Mouse (Mus musculus) hindbrain, embryonic 11.5 days (tissue): ENCODE measurements around the gene Guca1b. TPM values are rescaled to one million over a fixed set of nuclear protein-coding genes. Genes with fewer than 3 reads are reported as not detected.
"Not testable (repeated sequence)": the region's sequence is repeated elsewhere in the genome, so short reads cannot be mapped to it uniquely, and the experiment has no call there.

Source experiments
- ATAC-seq: fragments of 200-750 bp; cut with Nextera tagmentation; 2 replicates; pipeline ENCODE4 v1.8.0; 2017; ENCODE audit warnings: mild to moderate bottlenecking, moderate TSS enrichment, moderate library complexity; ENCODE audit not compliant: low FRiP score
- DNase-seq: peaks from one replicate; pipeline ENCODE4 v3.0.0-alpha.2; 2015; ENCODE audit warnings: low spot score
- H3K27ac ChIP-seq: fragments of 300-500 bp; sonication (generic); 2 replicates; pipeline ENCODE4 v1.5.1; 2014; ENCODE audit warnings: mild to moderate bottlenecking, low read depth, low read length
- H3K27me3 ChIP-seq: fragments of 300-500 bp; sonication (generic); 2 replicates; pipeline ENCODE4 v1.6.1; 2014; ENCODE audit warnings: mild to moderate bottlenecking, low read length, moderate library complexity, mixed read lengths; ENCODE audit not compliant: control insufficient read depth, insufficient read depth
- H3K36me3 ChIP-seq: fragments of 300-500 bp; sonication (generic); 2 replicates; pipeline ENCODE4 v1.6.1; 2014; ENCODE audit warnings: mild to moderate bottlenecking, low read length, moderate library complexity, mixed read lengths; ENCODE audit not compliant: control insufficient read depth, insufficient read depth
- H3K4me1 ChIP-seq: fragments of 300-500 bp; sonication (generic); replicated peaks from 2 replicates; pipeline ENCODE4 v1.6.1; 2014; ENCODE audit warnings: low read length, mixed read lengths; ENCODE audit not compliant: control insufficient read depth, insufficient read depth
- H3K4me2 ChIP-seq: fragments of 300-500 bp; sonication (generic); replicated peaks from 2 replicates; pipeline ENCODE4 v1.6.1; 2014; ENCODE audit warnings: mild to moderate bottlenecking, low read depth, low read length
- H3K4me3 ChIP-seq: fragments of 300-500 bp; sonication (generic); 2 replicates; pipeline ENCODE4 v1.5.1; 2014; ENCODE audit warnings: low read depth, low read length
- H3K9ac ChIP-seq: fragments of 300-500 bp; sonication (generic); 2 replicates; pipeline ENCODE4 v1.6.1; 2014; ENCODE audit warnings: low read depth, low read length
- H3K9me3 ChIP-seq: fragments of 300-500 bp; sonication (generic); 2 replicates; pipeline ENCODE4 v1.6.1; 2016; ENCODE audit warnings: low read length; ENCODE audit not compliant: control insufficient read depth
- WGBS: fragments of 180-500 bp; shearing (Covaris S2); extraction: QIAGEN DNeasy Blood & Tissue Kit; methylation state at CpG from one replicate; pipeline ENCODE4 v1.1.7; 2014; 5-methylcytosine and 5-hydroxymethylcytosine counted together
- polyA plus RNA-seq: library from polyadenylated mRNA; unstranded; fragments of >200 nt; fragmentation: Nextera tagmentation; extraction: Ambion mirVana; gene quantifications from 2 replicates; pipeline ENCODE4 v1.2.1, GENCODE M21; 2014

The Guca1b gene
- polyA plus RNA-seq, 1 experiment from 2014 or later = 0.31 TPM

DNA sequence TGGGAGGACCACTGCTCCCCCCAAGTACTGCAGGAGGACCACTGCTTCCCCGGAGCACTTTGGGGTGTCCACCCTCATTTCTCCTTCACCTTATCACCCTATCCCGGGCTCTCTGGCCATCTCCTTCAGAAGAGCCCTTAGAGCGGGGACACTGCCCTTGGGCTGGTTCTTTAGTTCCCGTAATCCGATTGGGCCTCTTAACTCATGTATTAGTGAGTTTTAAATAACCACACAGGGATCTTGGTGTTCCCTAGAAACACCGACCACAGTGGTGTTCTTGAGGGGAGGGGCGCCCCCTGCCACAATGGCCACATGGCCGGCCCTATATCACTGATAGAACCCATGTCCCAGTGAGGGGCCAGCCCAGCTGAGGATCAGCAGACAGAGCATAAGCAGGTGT lies 13.9 kb downstream of the Guca1b start:
- H3K4me1 ChIP-seq = no peaks in the 10 kb centered on the region
- H3K27me3 ChIP-seq = peaks cover 10% of the 10 kb centered on the region
- H3K36me3 ChIP-seq = no peaks in the 10 kb centered on the region
- no peak overlapping the region for H3K9ac ChIP-seq
- no peak for DNase-seq
- WGBS = 86% methylated on average over 8 of the region's 8 CpGs
- H3K9me3 ChIP-seq = no peaks in the 10 kb centered on the region
- no peak overlapping the region for H3K4me3 ChIP-seq
- H3K4me2 ChIP-seq = no peak overlapping the region
- no peak for ATAC-seq
- H3K27ac ChIP-seq = no peak overlapping the region

DNA sequence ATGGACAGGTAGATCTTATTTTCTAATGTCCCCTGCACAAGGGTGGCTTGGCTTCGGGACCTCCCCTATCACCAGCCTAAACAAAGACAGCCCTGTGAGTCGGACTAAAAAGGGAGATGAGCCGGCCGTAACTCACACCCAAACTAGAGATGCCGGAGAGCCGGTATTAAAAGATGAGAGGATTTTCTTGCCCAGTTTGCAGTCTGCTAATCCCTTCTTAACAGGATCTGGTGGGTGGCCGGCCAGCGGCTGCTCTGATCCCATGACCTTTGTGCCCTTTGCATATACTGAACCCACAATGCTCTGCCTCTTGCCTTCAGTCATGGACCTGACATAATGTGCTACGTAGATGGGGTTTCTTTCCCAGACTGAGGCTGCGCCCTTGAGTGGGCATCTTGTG lies 15.3 kb downstream of the Guca1b start, which contains the start of gene Guca1a:
Gene Guca1a (minus strand): TSS at position 134 of the 400 bp plus-strand sequence.
- WGBS = 67% methylated on average over 10 of the region's 10 CpGs
- no peaks in the 10 kb centered on the region for H3K4me1 ChIP-seq
- H3K4me3 ChIP-seq = no peak within 1 kb of the TSS

GRCm38 (mm10) chr17:47407717-47408557 lies 22.7 kb downstream of the Guca1b start:
- 66% methylated on average over 10 of the region's 10 CpGs for WGBS
- DNase-seq (no peak), ATAC-seq (no peak)
- Histone ChIP-seq H3K27me3 (peaks cover 13% of the 10 kb centered on the region), H3K9me3 (no peaks in the 10 kb centered on the region), H3K4me3 (no peak overlapping the region), H3K4me2 (no peak overlapping the region), H3K27ac (no peak overlapping the region), H3K36me3 (no peaks in the 10 kb centered on the region), H3K9ac (no peak overlapping the region), H3K4me1 (no peaks in the 10 kb centered on the region)

More for the DNA sequence above, 15.3 kb downstream of the Guca1b start, which contains the start of gene Guca1a:
- ATAC-seq (no peak), DNase-seq (no peak)
- H3K9ac ChIP-seq = no peak within 1 kb of the TSS
- H3K27me3 ChIP-seq = peaks cover under 1% of the 10 kb centered on the region; the same call in 1 of the 2 replicates
- H3K27ac ChIP-seq = no peak within 1 kb of the TSS
- H3K36me3 ChIP-seq = no peaks in the 10 kb centered on the region
- H3K9me3 ChIP-seq = no peaks in the 10 kb centered on the region
- H3K4me2 ChIP-seq = no peak within 1 kb of the TSS

GRCm38 (mm10) chr17:47408558-47408898 lies 23.3 kb downstream of the Guca1b start:
- ATAC-seq (no peak), DNase-seq (peak; percentile 85)
- H3K9ac ChIP-seq = no peak overlapping the region
- 31% methylated on average over 8 of the region's 8 CpGs for WGBS
- no peak overlapping the region for H3K27ac ChIP-seq
- H3K9me3 ChIP-seq = no peaks in the 10 kb centered on the region
- H3K4me3 ChIP-seq = no peak overlapping the region
- peaks cover 13% of the 10 kb centered on the region for H3K27me3 ChIP-seq
- no peaks in the 10 kb centered on the region for H3K4me1 ChIP-seq
- H3K36me3 ChIP-seq = no peaks in the 10 kb centered on the region
- H3K4me2 ChIP-seq = no peak overlapping the region

DNA sequence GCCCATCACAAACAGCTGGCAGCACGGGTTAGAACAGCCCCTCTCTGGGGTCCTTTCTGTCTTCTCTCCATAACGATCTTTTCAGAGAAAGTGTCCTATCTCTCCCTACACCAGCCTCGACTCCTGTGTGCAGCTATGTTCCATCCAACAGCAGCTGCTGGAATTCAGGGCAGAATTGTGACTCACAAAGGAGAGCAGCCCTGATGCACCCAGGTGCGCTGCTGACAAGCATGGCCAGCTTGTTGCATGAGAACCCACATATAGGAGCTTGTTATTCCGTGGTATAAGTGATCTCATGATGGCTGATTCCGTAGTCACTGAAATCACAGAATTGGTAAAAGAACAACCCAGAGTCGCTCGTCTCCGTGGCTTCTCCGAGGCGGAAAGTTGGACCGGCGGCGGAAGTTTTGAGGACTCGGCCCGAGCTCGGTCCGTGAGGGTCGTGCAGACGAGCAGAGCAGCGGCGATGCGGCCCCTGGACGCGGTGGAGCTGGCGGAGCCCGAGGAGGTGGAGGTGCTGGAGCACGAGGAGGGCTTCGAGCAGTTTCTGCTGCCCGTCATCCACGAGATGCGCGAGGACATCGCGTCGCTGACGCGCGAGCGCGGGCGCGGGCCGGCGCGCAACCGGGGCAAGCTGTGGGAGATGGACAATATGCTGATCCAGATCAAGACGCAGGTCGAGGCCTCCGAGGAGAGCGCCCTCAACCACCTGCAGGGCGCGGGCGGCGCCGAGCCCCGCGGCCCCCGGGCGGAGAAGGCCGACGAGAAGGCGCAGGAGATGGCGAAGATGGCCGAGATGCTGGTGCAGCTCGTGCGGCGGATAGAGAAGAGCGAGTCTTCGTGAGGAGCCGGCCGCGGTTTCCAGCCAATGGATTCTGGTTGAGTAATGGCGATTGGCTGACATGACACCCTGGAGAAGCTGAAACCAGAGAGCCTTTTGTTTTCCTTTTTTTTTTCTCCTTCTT lies 25.0 kb downstream of the Guca1b start:
- H3K9ac ChIP-seq, H3K27ac ChIP-seq, H3K9me3 ChIP-seq, ATAC-seq, H3K4me1 ChIP-seq, H3K36me3 ChIP-seq: not testable (repeated sequence)
- Histone ChIP-seq H3K4me3 (peak overlapping the region; percentile 27), H3K27me3 (peaks cover 13% of the 10 kb centered on the region), H3K4me2 (peak overlapping the region; percentile 48)
- WGBS = 4% methylated on average over 66 of the region's 74 CpGs
- peak; percentile 36 for DNase-seq

DNA sequence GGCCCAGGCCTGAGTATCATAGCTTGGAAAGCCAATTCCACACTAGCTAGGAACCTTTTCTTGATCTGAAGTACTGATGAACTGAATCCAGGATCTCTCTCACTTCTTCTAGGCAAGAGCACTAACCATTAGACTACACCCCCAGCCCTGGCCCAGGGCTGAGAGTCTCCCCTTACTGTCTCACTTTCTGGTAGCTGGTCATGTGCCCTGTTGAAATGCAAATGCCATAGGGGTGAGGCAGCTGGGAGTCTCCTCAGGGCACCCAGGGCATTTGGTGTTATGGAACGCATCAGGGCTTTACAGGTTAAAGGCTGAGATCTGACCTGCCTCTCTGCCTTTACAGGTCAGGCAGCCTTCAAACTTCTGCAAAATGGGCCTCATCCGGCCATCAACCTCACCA lies 35.0 kb downstream of the Guca1b start:
- Histone ChIP-seq H3K4me3 (no peak overlapping the region), H3K4me1 (no peaks in the 10 kb centered on the region), H3K9me3 (no peaks in the 10 kb centered on the region), H3K27ac (no peak overlapping the region), H3K9ac (no peak overlapping the region), H3K27me3 (no peaks in the 10 kb centered on the region), H3K4me2 (no peak overlapping the region), H3K36me3 (no peaks in the 10 kb centered on the region)
- 73% methylated on average over 2 of the region's 2 CpGs for WGBS
- DNase-seq (no peak), ATAC-seq (no peak)

GRCm38 (mm10) chr17:47421566-47421965 lies 36.4 kb downstream of the Guca1b start:
- no peak overlapping the region for H3K9ac ChIP-seq
- no peaks in the 10 kb centered on the region for H3K4me1 ChIP-seq
- H3K4me3 ChIP-seq = no peak overlapping the region
- H3K4me2 ChIP-seq = no peak overlapping the region
- H3K27me3 ChIP-seq = no peaks in the 10 kb centered on the region
- H3K27ac ChIP-seq = no peak overlapping the region
- H3K36me3 ChIP-seq = no peaks in the 10 kb centered on the region
- DNase-seq (no peak), ATAC-seq (no peak)
- H3K9me3 ChIP-seq = no peaks in the 10 kb centered on the region
- WGBS = 83% methylated on average over 3 of the region's 3 CpGs

DNA sequence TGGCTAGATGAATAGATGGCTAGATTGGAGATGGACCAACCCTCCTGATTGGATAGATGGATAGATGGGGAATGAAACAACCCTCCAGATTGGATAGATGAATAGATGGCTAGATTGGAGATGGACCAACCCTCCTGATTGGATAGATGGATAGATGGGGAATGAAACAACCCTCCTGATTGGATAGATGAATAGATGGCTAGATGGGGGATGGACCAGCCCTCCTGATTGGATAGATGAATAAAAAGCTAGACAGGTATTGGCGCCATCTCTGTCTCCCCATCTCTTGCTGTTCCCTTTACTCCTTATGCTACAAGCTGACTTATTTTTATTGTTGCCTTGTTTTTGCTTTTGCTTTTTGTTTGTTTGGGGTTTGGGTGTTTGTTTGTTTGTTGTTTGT lies 37.4 kb downstream of the Guca1b start:
- not testable (repeated sequence) for H3K4me3 ChIP-seq

More for the DNA sequence above, 37.4 kb downstream of the Guca1b start:
- DNase-seq, H3K9ac ChIP-seq, H3K4me1 ChIP-seq, H3K27ac ChIP-seq, H3K4me2 ChIP-seq, H3K27me3 ChIP-seq, H3K9me3 ChIP-seq, H3K36me3 ChIP-seq, ATAC-seq: not testable (repeated sequence)
- WGBS = 87% methylated on average over 1 of the region's 1 CpGs
